Mouse (Mus musculus) heart, adult 2 months (tissue): Measurements from ENCODE around the gene Acaa1b.

Experiments used
- CTCF ChIP-seq: fragments of 200-600 bp; IDR thresholded peaks from 2 replicates; pipeline ENCODE4 v1.8.1; 2022; ENCODE audit warnings: antibody characterized with exemption, mild to moderate bottlenecking, moderate library complexity
- EP300 ChIP-seq: fragments of 200-500 bp; IDR thresholded peaks from 2 replicates; pipeline ENCODE4 v1.6.1; 2011; ENCODE audit warnings: low read depth, low read length, control low read depth; ENCODE audit not compliant: insufficient read depth

DNA sequence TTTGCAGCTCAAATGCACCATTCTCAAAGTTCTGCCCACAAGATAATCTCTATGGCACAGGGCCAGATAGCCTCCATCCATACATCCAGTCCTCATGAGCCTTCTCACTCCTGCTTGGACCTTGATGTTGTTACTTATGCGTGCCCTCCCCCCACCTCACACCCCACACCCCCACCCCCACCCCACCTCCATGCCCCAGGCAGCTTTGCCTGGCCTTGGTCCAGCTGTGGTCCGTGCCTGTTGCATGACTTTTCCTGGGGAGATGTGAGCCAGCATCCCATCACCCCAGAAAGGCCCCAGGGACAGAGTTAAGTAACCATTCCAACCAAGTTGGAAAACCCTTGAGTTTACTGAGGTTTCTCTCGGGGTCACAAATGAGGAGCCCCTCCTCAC, 36.7 kb downstream of the Acaa1b start:
- TF ChIP-seq EP300 (no peak), CTCF (no peak)
